Mouse (Mus musculus): ENCODE results near the gene Trpm7.

Gene Trpm7

GRCm38 (mm10) chr2:126816644-126817347, 59.2 kb downstream of the Trpm7 start:
- DNase-seq (ENCODE audit: low spot score in 2 of 2): no peak

DNA sequence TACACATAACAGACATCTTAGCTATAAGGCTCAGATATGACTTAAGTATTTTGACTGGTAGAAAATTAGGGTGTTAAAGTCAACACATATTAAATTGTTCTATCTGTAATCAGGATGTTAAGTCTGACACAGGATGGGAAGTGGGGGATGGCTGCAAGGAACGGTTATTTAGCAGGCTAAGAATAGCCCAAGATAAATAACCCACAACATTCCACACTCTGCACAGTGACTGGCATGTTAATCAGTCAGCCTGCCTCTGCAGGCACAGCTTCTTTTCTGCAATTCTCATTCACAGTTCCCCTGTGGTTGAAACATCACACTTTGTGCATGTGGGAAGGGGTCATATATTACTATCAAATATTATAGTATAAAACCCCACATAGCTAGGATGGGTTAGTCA, 60.2 kb downstream of the Trpm7 start:
- no peak for DNase-seq (ENCODE audit: low spot score in 2 of 2)

GRCm38 (mm10) chr2:126801980-126802379, 74.0 kb downstream of the Trpm7 start:
- no peak for DNase-seq (ENCODE audit: low spot score in 2 of 2)

DNA sequence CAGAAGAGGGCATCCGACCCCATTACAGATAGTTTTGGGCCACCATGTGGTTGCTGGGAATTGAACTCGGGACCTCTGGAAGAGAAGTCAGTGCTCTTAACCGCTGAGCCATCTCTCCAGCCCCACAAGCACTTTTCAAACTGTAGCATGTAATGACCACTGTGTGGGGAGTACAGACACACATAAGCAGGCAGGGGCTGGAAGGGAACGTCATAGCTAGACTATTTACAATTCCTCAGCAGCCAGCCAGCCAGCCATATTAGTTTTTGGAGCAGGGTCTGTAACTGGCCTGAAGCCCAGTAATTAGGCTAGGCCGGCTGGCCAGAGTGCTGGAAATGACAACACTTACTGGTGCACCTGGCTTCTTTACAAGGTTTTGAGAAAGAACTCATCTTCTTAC, 77.6 kb downstream of the Trpm7 start:
- no peak for DNase-seq (ENCODE audit: low spot score in 2 of 2)

DNA sequence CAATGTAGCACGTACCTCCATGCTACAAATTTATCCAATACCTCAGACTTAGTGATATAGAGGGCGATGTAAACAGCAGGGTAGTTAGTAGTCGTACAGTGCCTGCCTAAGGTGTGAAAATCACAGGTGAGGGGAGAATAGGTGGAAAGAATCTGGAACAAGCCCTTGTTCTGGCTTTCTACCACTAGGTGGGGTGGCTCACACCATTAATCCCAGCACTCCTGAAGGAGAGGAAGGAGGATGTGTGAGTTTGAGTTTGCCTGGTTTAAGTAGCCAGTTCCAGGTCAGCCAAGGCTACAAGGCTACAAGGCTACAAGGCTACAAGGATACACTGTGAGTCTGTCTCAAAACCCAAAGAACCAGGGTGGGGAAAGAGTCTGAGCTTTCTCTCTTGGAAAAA, 80.3 kb downstream of the Trpm7 start:
- no peak for DNase-seq (ENCODE audit: low spot score in 2 of 2)

DNA sequence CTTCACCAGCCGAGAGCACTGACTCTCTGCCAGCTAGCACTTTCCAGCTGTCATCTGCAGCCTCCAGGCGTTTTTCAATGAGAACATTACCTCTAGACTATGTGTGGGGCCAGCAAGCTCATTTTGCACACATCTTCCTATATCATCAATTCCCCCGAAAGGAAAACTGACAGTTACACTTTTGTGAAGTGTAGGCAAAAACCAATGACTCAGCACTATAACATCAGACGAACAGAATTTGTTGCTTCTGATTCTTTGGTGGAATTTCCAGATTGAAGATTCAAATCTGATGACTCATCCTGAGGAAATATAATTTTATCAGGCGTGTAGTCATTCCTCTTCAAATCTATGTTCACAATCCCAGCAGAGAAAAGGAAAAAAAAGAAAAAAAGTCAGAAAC, 83.4 kb downstream of the Trpm7 start:
- no peak for DNase-seq (ENCODE audit: low spot score in 2 of 2)

DNA sequence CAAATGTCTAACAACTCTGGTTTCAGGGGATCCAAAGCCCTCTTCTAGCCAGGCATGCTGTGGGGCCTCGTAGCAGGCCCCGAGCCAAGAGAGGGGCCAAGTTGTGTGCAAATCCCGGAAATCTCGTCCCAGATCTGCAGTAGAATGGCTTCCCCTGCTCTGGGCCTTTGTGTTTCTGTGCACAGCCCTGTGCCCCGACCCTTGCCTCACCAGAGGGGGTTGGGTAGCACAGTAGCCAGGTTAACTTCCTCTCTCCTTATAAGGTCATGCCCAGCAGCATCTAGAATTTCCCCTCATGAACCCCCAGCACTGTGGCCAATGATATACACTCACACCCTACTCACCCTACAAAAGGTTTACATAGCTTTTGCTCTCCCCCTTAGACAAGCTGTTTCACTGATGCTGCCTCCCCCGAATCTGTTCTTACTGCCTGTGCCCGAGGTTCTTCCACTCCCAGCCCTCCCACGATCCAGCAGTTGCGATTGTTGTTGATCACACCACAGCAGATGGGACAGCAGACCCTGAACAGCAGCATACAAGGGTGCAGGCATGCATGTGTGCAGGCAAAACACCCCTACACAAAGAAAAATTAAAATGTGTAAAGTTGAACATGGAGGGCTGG, 88.2 kb downstream of the Trpm7 start:
- no peak for DNase-seq (ENCODE audit: low spot score in 2 of 2)

GRCm38 (mm10) chr2:126783370-126783769, 92.7 kb downstream of the Trpm7 start, which contains the start of gene Usp50:
TSS of gene Usp50 (minus strand) at chr2:126783470.
- no peak for DNase-seq (ENCODE audit: low spot score in 2 of 2)

- no peak for DNase-seq (ENCODE audit: low spot score in 2 of 2)
Measured at GRCm38 (mm10) chr2:126782433-126782832, 93.6 kb downstream of the Trpm7 start.

DNA sequence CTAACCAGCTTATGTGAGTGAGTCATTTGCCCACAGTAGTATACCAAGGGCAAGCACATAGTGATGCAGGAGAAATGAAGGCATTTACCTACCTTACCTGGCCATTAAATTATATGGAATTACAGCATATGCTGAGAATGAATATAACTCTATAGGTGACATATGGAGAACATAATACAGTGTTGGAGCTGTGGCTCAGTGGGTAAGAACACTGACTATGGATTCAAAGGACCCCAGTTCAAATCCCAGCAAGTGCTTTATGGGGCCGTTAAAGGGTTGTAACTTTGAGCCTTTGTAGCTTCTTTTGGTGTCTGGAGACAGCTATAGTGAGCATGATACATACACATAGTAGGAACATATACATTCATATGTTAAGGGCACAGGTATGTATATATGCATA, 94.6 kb downstream of the Trpm7 start:
- no peak for DNase-seq (ENCODE audit: low spot score in 2 of 2)

DNA sequence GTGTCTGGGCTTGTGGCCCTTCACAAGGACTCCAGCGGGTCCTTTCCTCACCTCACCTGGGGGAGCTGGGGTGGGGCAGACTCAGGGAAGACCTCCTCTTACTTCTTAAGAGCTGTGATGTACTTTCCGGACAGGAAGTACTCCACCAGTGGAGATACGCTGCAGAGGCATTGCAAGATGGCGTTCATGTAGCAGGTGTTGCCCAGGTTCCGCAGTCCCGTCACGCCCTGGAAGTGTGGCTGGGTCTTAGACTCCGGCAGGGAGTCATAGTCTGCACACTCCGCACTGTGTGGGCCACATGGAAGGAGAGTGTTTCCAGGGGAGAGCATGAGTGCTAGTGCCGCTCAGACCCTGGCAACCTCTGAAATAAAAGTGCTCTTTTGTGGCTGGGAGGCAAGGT, 95.7 kb downstream of the Trpm7 start:
- no peak for DNase-seq (ENCODE audit: low spot score in 2 of 2)

- DNase-seq (ENCODE audit: low spot score in 2 of 2): no peak
Measured at GRCm38 (mm10) chr2:126778806-126779205, 97.2 kb downstream of the Trpm7 start.

DNA sequence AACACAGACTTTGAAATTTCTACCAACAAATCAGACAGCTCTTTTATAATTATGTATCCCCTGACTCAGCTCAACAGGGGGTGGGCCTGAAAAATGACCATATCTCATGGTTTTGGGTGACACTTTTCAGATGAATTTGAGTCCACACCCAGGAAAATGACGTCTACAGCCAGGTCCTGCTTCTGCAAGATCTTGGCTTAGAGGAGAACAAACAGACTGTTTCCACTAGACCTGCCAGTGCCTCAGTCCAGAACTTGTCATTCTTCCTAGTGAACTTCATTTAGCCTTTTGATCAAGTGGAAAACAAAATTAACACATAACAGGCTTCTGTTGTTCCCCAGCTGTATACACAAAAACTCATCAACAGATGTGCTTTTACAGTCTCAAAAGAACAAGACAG, 99.6 kb downstream of the Trpm7 start:
- DNase-seq (ENCODE audit: low spot score in 2 of 2): no peak

GRCm38 (mm10) chr2:126775951-126776350, 100.1 kb downstream of the Trpm7 start:
- no peak for DNase-seq (ENCODE audit: low spot score in 2 of 2)

DNA sequence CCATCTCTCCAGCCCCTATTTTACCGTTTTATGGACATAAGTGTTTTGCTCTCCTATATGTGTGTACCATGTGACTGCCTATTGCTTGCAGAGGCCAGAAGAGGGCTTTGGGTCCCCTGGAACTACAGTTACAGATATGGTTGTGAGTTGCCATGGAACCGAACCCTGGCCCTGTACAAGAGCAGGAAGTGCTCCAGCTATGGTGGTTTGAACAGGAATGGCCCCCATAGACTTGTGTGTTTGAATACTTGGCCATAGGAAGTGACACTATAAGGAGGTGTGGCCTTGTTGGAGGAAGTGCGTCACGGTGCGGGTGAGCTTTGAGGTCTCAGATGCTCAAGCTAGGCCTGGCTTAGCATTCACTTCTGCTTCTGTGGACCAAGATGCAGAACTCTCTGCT, 103.8 kb downstream of the Trpm7 start:
- DNase-seq (ENCODE audit: low spot score in 2 of 2): no peak

- no peak for DNase-seq (ENCODE audit: low spot score in 2 of 2)
Measured at GRCm38 (mm10) chr2:126769431-126770181, 106.4 kb downstream of the Trpm7 start.

GRCm38 (mm10) chr2:126768194-126768593, 107.8 kb downstream of the Trpm7 start:
- no peak for DNase-seq (ENCODE audit: low spot score in 2 of 2)

DNA sequence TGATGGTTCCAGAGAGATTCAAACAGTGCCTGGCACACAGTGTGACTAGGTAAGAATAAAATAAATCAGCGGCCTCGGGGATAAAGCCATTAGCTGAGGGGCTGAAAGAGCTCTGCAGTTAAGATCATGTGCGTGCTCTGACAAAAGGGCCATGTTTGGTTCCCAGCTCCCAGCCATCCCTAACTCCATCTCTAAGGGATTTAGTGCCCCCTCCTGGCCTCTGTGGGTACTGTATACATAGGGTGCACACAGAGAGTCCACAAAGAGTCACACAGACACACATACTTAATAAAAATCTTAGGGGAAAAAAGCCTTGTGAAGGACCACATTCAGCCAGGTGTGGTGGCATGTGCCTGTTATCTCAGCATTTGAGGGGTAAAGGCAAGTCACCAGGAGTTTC, 108.4 kb downstream of the Trpm7 start:
- no peak for DNase-seq (ENCODE audit: low spot score in 2 of 2)

DNA sequence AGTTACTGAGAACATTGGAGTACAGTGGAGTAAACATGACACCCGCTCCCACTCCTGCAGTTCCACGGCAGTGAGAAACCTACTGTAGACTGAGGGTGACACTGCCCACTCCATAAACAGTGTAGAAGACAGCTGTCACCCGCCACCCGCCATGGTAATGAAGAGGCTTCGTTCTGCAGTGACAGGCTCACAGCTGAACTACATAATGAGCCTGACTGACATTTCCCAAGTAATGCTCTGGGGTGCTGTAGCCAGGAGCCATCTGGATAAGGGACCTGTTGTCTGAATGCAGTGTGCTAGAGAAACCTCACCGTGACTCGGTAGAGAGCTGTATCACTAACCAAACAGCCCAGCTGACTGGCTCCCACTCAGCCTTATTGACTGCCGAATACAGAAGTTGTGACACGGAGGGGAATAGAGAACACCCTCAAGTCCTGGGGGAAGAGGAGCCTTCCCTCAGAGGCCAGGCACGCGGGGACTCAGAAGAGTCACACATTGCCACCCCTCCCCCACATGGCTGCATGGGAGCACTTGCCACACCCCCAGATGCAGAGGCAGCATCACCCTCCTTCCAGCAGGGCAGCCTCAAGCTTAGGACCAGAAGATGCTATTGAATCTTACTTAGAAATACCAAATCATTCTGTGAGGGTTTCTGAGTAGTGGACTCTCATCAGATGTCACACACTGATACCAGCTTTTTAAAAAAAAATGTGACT, 110.0 kb downstream of the Trpm7 start:
- no peak for DNase-seq (ENCODE audit: low spot score in 2 of 2)

DNA sequence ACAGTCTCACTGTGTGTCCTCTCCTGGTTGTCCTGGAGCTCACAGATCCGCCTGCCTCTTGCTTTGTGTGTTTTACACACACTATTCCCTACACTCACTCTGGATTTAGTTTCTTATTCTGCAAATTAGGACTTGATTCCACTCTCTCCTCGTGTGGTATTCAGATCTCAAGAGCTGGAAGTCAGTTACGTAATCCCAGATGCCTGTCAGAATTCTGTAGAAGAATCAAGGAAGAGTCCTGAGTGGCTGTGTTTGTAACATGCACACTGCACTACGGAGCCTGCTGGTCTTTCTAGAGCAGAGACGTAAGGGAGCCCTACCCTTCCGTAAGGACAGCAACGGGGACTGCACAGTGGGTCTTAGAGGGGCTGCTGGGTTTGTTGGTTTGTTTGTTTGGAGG, 116.7 kb downstream of the Trpm7 start:
- DNase-seq (ENCODE audit: low spot score in 2 of 2): no peak

DNA sequence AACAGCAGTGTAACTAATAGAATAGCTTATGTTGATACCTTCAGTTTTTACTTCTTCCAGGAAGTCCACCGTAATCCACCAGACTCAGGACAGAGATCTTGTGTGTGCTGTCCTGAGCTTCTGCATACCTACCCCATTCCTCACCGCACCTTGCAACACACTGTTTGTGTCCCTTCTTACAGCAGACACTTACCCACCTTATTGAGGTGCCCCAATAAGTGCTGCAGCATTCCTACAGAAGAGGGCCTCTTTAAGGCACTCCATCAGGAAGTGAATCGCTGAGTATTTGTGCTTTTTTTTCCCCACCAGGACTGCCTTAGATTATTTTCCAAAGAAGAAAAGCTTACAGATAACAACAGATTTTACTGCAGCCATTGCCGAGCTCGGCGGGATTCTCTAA, 120.4 kb downstream of the Trpm7 start:
- DNase-seq (ENCODE audit: low spot score in 2 of 2): no peak

- DNase-seq (ENCODE audit: low spot score in 2 of 2): no peak
Measured at GRCm38 (mm10) chr2:126743389-126743788, 132.6 kb downstream of the Trpm7 start.
